Comparison of ENCODE assay signal across 23 mouse cellular contexts in the genomic region with DNA sequence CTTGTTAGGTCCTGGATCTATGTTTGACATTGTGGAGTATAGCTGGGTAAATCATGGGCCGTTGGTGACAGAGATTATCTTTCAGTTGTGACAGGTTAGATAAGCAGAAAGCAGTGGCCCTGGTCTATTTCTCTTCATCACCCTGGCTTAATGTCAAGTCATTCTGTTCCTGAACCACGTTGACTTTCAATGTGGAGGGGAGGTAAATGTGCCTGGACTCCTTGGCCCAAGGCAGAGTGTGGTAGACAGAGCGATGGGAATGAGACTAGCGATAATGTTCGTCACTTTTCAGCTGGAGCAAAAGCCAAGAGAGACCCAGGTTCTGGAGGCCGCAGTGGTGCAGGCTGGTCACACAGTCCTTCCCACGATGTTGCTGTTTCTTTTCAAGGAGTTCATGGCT. TPM values are rescaled to one million over a fixed set of nuclear protein-coding genes. Genes with fewer than 3 reads are reported as not detected.
DNase-seq lines count a peak whose midpoint lies in the region; ATAC-seq and TF ChIP-seq lines count a peak whose summit lies in the region.
"Had no signal": no experiment of that assay in that cellular context is flagged by ENCODE, and none has a peak within 500 bp of the region (broad histone marks: within the 10 kb centered on the region; RNA-seq: fewer than 3 reads in every experiment).

No protein-coding gene starts in this region.

- H3K4me3 ChIP-seq in gastrocnemius, adult 2 months, result no peak overlapping the region
- H3K4me3 ChIP-seq in heart, embryonic 11.5 days (ENCODE audit: low read depth, low read length), result no peak overlapping the region
- no peak overlapping the region for H3K4me3 ChIP-seq in lung, embryonic 14.5 days (ENCODE audit: low read depth, low read length)
- H3K4me3 ChIP-seq: embryonic facial prominence, embryonic 10.5 days; forebrain, embryonic 13.5 days; hindbrain, embryonic 12.5 days had no signal

- no peak for ATAC-seq in heart, embryonic 11.5 days (replicated peaks; ENCODE audit: insufficient number of reproducible peaks, low FRiP score, low TSS enrichment)
- ATAC-seq in lung, embryonic 14.5 days (ENCODE audit: insufficient read depth), result peak; percentile 66
- ATAC-seq: CD4-positive, CD25-positive, alpha-beta regulatory T cell, adult 4 months; forebrain, embryonic 13.5 days; forebrain, postnatal 0 days; hindbrain, embryonic 16.5 days; inflammation-experienced regulatory T-cells, adult 6 months; intestine, postnatal 0 days had no signal

- intact Hi-C loops in gastrocnemius, adult 2 months (cut with DNase I), result loop anchor here (2.0 kb wide), 1 partner anchor 16 kb away; no protein-coding TSS in a partner anchor
- intact Hi-C loops in gastrocnemius, postnatal 14 days (cut with DNase I; ENCODE audit: low total_unique reads), result no loop called here
- intact Hi-C loops in heart, postnatal 10 days (cut with DNase I), result no loop called here
- intact Hi-C loops in left cerebral cortex, postnatal 10 days (cut with DNase I), result no loop called here

- H3K9me3 ChIP-seq in heart, embryonic 11.5 days (replicated peaks; ENCODE audit: control insufficient read depth, low read length), result no peaks in the 10 kb centered on the region
- H3K9me3 ChIP-seq in lung, embryonic 14.5 days (ENCODE audit: low read depth, low read length), result no peaks in the 10 kb centered on the region
- H3K9me3 ChIP-seq: embryonic facial prominence, embryonic 10.5 days; forebrain, embryonic 13.5 days; G1E; hindbrain, embryonic 12.5 days had no signal

- no peak for TF ChIP-seq CTCF in gastrocnemius, adult 2 months (IDR thresholded peaks at IDR 0.05)
- no peak for TF ChIP-seq CTCF in lung, embryonic 14.5 days (IDR thresholded peaks at IDR 0.05; ENCODE audit: low read depth)

- H3K4me1 ChIP-seq in heart, embryonic 11.5 days (ENCODE audit: control insufficient read depth, insufficient read depth, low read length), result peaks cover 71% of the 10 kb centered on the region
- peaks cover 4% of the 10 kb centered on the region; the same call in 1 of the 2 replicates for H3K4me1 ChIP-seq in lung, embryonic 14.5 days (ENCODE audit: insufficient read depth)

- no peaks in the 10 kb centered on the region for H3K36me3 ChIP-seq in heart, embryonic 11.5 days (ENCODE audit: control insufficient read depth, insufficient read depth, low read length)
- H3K36me3 ChIP-seq in lung, embryonic 14.5 days (ENCODE audit: insufficient read depth), result no peaks in the 10 kb centered on the region
- H3K36me3 ChIP-seq: embryonic facial prominence, embryonic 10.5 days; G1E; hindbrain, embryonic 12.5 days had no signal

- H3K9ac ChIP-seq in heart, embryonic 11.5 days (ENCODE audit: low read depth, low read length), result no peak overlapping the region
- no peak overlapping the region for H3K9ac ChIP-seq in lung, embryonic 14.5 days
- H3K9ac ChIP-seq: forebrain, embryonic 13.5 days; forebrain, postnatal 0 days; hindbrain, embryonic 12.5 days had no signal

- no peak for DNase-seq in gastrocnemius, adult 2 months
- DNase-seq in gastrocnemius, postnatal 14 days, result no peak
- DNase-seq in heart, postnatal 10 days, result no peak
- DNase-seq in lung, embryonic 14.5 days, result peak; percentile 44
- DNase-seq in lung, postnatal 36 days, result no peak
- no peak for DNase-seq in left cerebral cortex, postnatal 10 days (ENCODE audit: extremely low spot score in 1 of 2, low spot score in 2 of 2)
- DNase-seq: adrenal gland, adult 8-10 months; adrenal gland, postnatal 36 days; B cell, adult 2 months; cerebellum, adult 2 months; cerebellum, postnatal 10 days; forebrain, postnatal 0 days; gastrocnemius, postnatal 36 days; kidney, adult 8-10 months had no signal

- no peak overlapping the region for H3K4me2 ChIP-seq in heart, embryonic 11.5 days
- H3K4me2 ChIP-seq in lung, embryonic 14.5 days, result no peak overlapping the region
- H3K4me2 ChIP-seq: forebrain, embryonic 13.5 days; hindbrain, embryonic 12.5 days had no signal

- 30% methylated on average over 7 of the region's 7 CpGs for WGBS in heart, embryonic 11.5 days (ENCODE audit: insufficient replicate concordance)
- 43% methylated on average over 7 of the region's 7 CpGs for WGBS in lung, embryonic 14.5 days

- no peaks in the 10 kb centered on the region for H3K27me3 ChIP-seq in heart, embryonic 11.5 days (ENCODE audit: control insufficient read depth, insufficient read depth, low read length)
- no peaks in the 10 kb centered on the region for H3K27me3 ChIP-seq in lung, embryonic 14.5 days (ENCODE audit: insufficient read depth, low read length)
- H3K27me3 ChIP-seq: forebrain, embryonic 13.5 days; hindbrain, embryonic 12.5 days had no signal

- peak overlapping the region; percentile 83 for H3K27ac ChIP-seq in gastrocnemius, adult 2 months
- H3K27ac ChIP-seq in heart, embryonic 11.5 days (ENCODE audit: low read depth, low read length), result peak overlapping the region; percentile 42
- no peak overlapping the region for H3K27ac ChIP-seq in lung, embryonic 14.5 days (ENCODE audit: low read depth)
- H3K27ac ChIP-seq: embryonic facial prominence, embryonic 10.5 days; forebrain, embryonic 13.5 days; hindbrain, embryonic 12.5 days had no signal

RNA-seq across cellular contexts. Expression of a gene that starts 35.3 kb away (rescaled TPM):
- total RNA-seq in gastrocnemius, adult 2 months (2021), result 100 to 1,000 TPM in 1 of 2 experiments, 10 to 100 TPM in 1; 99.2 to 114 TPM
- 10 to 100 TPM; 43.5 to 72.8 TPM for total RNA-seq in gastrocnemius, postnatal 14 days (2021)
- 20.9 and 21.5 TPM in 2 replicates for polyA plus RNA-seq in heart, embryonic 11.5 days (2014; fragmentation: Nextera tagmentation; extraction: Ambion mirVana)
- 10 to 100 TPM; 21.3 to 27.3 TPM for total RNA-seq in heart, postnatal 10 days (2021)
- polyA plus RNA-seq in lung, embryonic 14.5 days (2014; fragmentation: Nextera tagmentation; extraction: Ambion mirVana), result 8.4 and 9.4 TPM in 2 replicates
- 10 to 100 TPM; 14.5 to 17.6 TPM for total RNA-seq in left cerebral cortex, postnatal 10 days (2021)
- polyA plus RNA-seq: G1E had no signal
